Mouse (Mus musculus) kidney, adult 10 weeks (tissue): ENCODE measurements around the gene Mpst. TPM values are rescaled to one million over a fixed set of nuclear protein-coding genes. Genes with fewer than 3 reads are reported as not detected.

Experiments used
- polyA plus RNA-seq: library from polyadenylated mRNA; stranded (reverse); fragments of 350-450 nt; fragmentation: Illumina TruSeq; extraction: RNeasy Lipid Tissue Mini Kit (QIAGEN cat#74804); gene quantifications from one replicate; pipeline ENCODE4 v1.2.3, GENCODE M21; 2014; ENCODE audit warnings: low read depth, low replicate concordance

Mpst gene
- polyA plus RNA-seq = 3.1 TPM

DNA sequence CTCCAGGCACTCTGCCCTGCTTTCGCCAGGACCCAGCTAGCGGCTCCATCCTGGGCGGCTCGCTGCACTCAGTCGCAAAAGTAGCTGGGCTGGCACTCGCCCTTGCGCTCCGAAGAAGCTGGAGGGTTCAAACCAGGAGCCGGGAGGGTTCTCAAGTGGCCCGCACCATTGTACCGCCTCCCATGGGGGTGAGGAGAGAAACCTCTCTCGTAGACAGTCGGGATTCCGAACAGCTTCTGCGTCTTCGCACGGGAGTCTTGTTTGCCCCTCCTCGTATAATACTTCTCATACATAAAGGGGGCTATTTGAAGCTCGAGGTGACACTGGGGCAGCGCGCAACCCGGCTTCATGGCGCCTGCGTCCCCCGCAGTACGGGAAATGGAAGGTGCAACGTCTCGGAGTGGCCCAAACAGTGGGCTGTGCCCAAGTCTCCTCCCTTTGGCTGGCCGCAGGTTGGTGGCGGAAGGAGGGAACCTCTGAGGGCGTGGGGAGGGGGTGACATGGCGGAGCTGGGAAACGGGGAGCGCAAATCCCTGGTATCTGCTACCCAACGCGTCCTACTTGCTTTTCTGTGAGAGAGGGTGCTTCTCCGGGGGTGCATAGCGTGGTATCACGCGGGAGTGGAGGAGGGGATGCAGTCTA lies at the start of gene Mpst:
Gene Mpst, plus strand, starts transcription at position 124 of the 642 bp plus-strand sequence.

DNA sequence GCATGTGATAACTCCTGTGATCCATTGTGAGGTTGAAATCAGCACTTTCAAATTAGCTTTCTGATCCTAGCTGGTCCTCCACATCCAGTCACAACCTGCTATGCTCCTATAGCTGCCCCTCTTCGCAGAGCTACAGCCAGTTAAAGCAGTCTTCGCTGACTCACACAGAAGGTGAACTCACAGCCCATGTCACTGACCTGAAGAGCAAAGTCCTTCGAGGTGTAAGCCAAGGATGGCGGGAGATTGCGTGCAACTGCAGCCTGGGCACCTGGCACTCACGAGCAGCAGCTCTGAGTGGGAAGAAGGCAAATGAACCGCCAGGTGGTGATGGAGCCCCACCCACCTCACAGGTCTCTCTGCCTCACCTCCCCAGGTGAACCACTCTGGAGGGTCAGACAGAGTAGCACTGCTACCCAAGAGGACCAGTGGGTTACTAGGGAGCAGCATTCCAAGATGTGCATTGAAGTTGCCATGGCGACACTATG lies 10.7 kb upstream of the Mpst start, which contains the start of gene Tex33:
Gene Tex33, minus strand, starts transcription at position 435 of the 485 bp plus-strand sequence.

DNA sequence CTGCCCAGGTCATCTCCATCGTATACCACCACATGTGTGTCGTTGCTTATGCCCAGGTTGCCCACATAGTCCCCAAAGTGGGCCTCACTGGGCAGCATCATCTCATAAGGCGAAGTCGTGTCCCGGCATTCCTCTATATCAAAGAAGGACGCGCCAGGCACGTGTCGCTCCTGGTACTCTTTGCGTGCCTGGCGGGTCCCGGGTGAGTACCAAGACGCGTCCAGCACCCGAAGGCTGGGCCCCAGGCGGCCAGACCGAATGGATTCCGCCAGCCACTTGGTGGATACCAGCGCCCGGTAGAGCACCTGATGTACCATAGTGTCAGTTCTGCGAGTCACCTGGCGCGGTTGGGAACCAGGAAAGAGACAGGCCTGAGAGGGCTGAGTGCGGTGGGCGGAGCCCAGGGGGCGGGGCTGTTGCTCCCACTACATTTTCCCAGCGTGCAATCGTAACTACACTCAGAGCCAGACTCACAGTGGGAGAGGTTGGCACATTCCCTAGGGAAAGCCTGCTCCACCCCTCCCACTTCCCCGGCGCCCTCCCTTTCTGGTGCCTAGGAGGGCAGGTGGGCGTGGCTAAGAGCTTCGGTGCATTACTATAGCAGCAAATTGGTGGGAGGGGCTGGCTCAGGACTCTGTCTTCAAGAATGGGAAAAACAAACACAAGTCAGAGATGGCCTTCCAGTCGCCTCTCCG lies 552 bp upstream of the Mpst start, which contains the start of gene Tst:
Gene Tst, minus strand, starts transcription at position 391 of the 695 bp plus-strand sequence.

DNA sequence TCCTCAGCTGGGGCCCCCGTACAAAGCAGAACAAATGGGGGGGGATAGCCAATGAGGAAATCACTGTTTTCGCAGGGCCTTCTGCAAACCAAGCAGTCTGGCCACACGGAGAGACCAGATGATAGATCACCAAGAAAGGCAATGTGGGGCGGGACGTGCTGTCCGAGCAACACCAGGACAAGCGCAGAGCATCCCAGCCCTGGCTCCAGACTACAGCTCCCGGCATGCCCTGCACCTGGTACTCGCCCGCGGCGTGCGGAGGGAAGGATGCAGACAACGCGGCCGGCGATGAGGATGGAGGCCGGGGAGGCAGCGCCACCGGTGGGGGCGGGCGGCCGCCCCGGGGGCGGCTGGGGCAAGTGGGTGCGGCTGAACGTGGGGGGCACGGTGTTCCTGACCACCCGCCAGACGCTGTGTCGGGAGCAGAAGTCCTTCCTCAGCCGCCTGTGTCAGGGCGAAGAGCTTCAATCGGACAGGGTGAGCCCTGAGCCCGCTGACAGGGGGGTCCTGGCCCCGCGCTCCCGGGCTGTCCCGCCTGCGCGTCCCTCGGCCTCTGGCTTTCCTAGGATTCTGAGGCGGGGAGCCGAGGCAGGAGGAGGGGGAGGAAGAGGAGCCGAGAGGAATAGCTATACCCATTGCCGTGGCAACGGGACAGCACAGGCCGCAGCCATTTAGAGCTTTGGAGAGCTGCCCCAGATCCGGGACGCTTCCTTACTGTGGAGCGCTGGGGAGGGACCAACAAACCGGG lies 22.3 kb downstream of the Mpst start, which contains the start of gene Kctd17:
Gene Kctd17, plus strand, starts transcription at position 174 of the 748 bp plus-strand sequence.

Other genes with a start within 250 kb of the Mpst start
- 5.6 TPM for gene Ift27, start 232.3 kb upstream of the Mpst start, polyA plus RNA-seq
- gene Pvalb, start 200.0 kb upstream of the Mpst start, polyA plus RNA-seq = 11.3 TPM
- gene Ncf4, start 161.6 kb upstream of the Mpst start, polyA plus RNA-seq = not detected
- 0.69 TPM for gene Csf2rb2, start 100.7 kb upstream of the Mpst start, polyA plus RNA-seq
- gene Csf2rb, start 80.7 kb upstream of the Mpst start, polyA plus RNA-seq = 0.69 TPM
- gene Tex33, start 10.5 kb upstream of the Mpst start, polyA plus RNA-seq = not detected
- 1.7 TPM for gene Tst, start 509 bp upstream of the Mpst start, polyA plus RNA-seq
- 5.6 TPM for gene Kctd17, start 22.1 kb downstream of the Mpst start, polyA plus RNA-seq
- not detected for gene Tmprss6, start 62.2 kb downstream of the Mpst start, polyA plus RNA-seq
- 0.08 TPM for gene Il2rb, start 88.9 kb downstream of the Mpst start, polyA plus RNA-seq
- 1.4 TPM for gene C1qtnf6, start 125.0 kb downstream of the Mpst start, polyA plus RNA-seq
- gene Sstr3, start 138.3 kb downstream of the Mpst start, polyA plus RNA-seq = not detected
- 0.28 TPM for gene Rac2, start 166.4 kb downstream of the Mpst start, polyA plus RNA-seq
- gene Cyth4, start 190.6 kb downstream of the Mpst start, polyA plus RNA-seq = 0.97 TPM